Mouse (Mus musculus): ENCODE measurements around the gene Uba2.
"Not testable (repeated sequence)": the region's sequence is repeated elsewhere in the genome, so short reads cannot be mapped to it uniquely, and the experiment has no call there.

Uba2 gene

DNA sequence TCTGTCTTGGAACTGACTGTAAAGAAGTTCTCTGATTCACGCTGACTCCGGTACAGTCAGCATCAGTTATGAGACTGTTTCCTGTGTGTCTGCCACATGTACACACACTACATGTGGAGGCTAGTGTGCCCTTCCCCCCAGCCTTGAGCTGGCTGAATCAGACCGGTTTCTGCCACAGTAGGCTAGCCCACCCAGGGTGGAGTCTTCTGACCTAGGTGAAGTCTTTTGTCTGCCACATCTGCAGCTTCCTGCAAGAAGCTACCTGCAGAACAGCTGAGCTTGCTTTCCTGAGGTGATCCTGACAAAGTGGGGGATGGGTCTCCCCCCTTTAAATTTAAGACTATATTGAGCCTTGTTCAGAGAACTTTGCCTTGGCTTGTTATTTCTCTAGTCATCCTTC lies at the start of gene Uba2:
Uba2 (minus strand) TSS at position 146 of the 400 bp plus-strand sequence.
- DNase-seq: no peak

DNA sequence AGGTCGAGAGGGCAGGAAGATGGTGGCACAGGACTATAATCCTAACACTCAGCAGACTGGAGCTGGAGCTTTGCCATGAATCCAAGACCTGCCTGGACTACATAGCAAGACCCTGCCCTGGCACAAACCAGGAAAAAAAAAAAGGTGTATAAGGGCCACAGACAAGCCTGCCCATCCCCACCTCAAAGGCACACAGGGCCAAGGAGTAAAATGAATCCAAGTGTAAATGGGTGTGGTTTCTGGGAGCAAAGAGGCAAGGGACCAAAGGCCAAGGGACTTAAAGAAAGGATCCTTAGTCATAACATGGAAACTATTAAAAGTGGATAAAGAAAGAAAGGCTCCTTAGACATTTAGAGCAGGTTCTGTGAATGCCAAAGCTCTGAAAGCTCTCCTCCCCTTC lies 49.1 kb upstream of the Uba2 start:
- no peak for DNase-seq

- no peak for DNase-seq
Measured at GRCm38 (mm10) chr7:34216474-34216873, 47.1 kb upstream of the Uba2 start.

- DNase-seq: no peak
Measured at GRCm38 (mm10) chr7:34215481-34215880, 46.1 kb upstream of the Uba2 start.

GRCm38 (mm10) chr7:34214644-34215043 lies 45.2 kb upstream of the Uba2 start:
- DNase-seq: no peak

GRCm38 (mm10) chr7:34213281-34213680 lies 43.9 kb upstream of the Uba2 start:
- no peak for DNase-seq

DNA sequence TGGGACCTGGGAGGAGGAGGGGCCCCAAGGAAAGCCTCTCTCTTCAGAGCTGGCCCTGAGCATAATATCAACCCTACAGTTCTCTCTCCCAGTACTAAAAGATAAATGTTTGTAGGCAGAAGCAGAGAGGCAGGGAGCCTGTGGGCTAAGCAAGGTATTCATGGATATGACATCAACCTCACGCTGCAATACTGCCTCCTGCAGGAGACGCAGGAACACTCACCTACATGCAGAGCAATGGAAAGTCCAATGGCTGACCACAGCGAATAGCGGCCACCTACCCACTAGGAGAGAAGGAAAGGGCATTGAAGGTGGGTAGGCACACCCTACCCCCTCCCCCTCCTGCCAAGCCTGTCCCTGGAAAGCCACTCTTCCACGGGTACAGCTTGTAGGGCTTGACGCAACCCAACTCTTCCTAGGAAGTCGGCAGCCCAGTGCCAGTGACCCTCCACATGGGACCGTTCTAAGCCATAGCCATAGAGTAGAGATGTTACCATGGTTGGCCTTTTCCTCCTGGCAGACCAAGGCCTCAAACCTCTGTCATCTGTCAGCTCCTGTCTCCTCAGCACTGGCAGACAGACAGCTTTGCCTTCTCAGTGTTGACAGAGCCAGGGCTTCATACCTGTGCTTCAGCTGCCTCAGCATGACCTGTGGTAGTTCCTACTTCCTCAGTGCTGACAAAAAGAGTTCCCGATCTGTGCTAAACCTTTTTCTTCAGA lies 38.8 kb upstream of the Uba2 start:
- no peak for DNase-seq

GRCm38 (mm10) chr7:34206331-34206730 lies 36.9 kb upstream of the Uba2 start:
- no peak for DNase-seq

GRCm38 (mm10) chr7:34202147-34202546 lies 32.7 kb upstream of the Uba2 start:
- not testable (repeated sequence) for DNase-seq

GRCm38 (mm10) chr7:34200829-34201228 lies 31.4 kb upstream of the Uba2 start:
- no peak for DNase-seq

DNA sequence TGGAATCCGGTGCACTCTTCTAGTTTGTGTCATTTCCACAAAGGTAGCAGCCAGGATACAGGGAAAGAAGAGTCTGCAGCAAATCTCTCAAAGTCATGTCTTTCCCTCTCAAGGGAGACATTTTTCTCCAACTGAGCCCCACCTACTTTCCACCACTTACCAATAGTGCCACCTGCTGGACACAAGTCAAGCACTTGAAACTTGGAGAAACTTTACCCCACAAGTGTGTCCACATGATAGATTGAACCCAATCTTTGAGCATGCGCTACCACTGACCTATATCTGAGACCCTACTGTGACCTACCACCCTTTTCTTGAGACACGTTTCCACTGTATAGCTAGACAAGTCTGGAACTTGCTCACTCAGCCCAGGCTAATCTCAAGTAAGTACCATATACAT lies 28.9 kb upstream of the Uba2 start:
- DNase-seq: peak; percentile 28 to 68

- peak; percentile 93 to 95 for DNase-seq
Measured at GRCm38 (mm10) chr7:34196132-34197128, 27.0 kb upstream of the Uba2 start, which contains the start of gene Pdcd2l. TSS of gene Pdcd2l (minus strand) at chr7:34196661.

DNA sequence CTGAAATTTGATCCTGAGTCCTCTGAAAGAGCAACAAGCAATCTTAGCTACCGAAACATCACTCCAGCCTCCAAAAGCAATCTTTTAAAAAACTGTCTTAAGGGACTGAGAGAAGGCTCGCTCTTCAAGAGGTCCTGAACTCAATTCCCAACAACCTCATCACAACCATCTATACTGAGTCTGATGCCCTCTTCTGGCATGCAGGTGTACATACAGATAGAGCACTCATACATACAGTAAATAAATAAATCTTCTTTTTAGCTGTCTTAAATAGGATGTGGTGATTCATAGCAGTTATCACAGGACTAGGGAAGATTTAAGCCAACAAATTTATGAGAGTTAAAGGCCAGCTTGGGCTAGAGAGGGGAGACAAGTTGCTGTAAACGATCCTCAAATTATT lies 26.2 kb upstream of the Uba2 start:
- no peak for DNase-seq

DNA sequence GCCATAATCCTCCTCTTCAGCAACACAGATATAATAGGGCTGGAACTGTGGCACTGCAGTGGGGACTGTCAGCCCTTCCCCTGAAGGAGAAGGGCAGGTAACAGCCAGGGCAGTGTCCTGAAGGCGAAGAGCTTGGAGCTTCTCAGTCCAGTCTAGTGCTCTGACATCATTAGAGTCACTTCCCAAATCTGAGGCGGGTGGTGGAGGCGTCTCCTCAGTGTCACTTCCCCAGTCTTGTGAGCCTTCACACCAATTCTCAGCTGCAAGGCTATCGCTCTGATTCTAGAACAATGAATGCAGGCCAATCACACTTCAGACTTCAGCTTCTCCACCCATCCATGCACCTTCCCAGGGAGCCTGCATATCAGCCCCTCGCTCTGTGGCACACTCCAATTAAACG lies 23.4 kb upstream of the Uba2 start:
- DNase-seq: no peak

- no peak for DNase-seq
Measured at GRCm38 (mm10) chr7:34189376-34189989, 20.1 kb upstream of the Uba2 start.

DNA sequence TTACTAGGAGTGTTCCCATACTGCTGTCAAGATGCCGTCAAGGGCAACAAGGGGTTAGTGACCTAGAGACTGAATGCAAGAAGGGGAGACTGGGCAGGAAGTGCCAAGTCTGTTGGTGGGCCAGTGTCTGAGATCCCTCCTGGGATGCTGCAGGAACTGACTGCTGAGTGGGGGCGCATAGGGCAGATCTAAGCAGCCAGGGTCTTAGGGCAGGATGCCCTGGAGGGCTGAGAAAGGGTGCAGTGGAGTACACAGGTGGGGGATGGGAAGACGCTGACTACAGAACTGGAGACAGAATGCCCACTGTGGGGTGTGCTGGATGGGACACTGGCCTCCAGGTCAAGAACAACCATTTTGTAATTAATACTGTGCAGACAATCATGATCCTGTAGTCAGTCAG lies 14.4 kb upstream of the Uba2 start:
- DNase-seq: no peak

GRCm38 (mm10) chr7:34183356-34183755 lies 14.0 kb upstream of the Uba2 start:
- no peak for DNase-seq

DNA sequence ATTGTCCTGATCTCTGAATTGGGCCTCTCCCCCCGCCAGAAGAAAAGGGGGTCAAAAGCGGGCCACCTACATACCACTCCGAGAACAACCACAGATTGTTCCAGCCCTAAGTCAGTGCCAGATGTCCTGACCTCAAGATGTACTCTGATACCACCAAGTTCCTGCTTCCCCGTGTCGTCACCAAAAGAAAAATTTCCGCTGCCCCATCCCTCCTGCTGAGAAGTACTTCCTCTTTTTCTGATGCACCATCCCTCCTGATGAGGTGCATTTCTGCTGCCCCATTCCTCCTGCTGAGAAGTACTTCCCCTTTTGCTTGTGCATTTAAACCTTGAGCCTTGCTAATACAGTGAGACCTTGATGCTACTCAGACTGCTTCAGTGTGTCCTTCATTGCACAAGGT lies 6.8 kb upstream of the Uba2 start:
- not testable (repeated sequence) for DNase-seq

GRCm38 (mm10) chr7:34172251-34172650 lies 2.9 kb upstream of the Uba2 start:
- no peak for DNase-seq

- peak; percentile 92 to 96 for DNase-seq
Measured at GRCm38 (mm10) chr7:34168470-34169251, 738 bp downstream of the Uba2 start.

- DNase-seq: peak in 1 of 2 experiments; percentile 24
Measured at GRCm38 (mm10) chr7:34167766-34168469, 1.5 kb downstream of the Uba2 start.

GRCm38 (mm10) chr7:34166850-34167249 lies 2.5 kb downstream of the Uba2 start:
- peak; percentile 13 to 50 for DNase-seq

Data from kidney, postnatal 36 days (tissue).